Mouse (Mus musculus): ENCODE data around the gene Tars. TPM values are rescaled to one million over a fixed set of nuclear protein-coding genes. Genes with fewer than 3 reads are reported as not detected.

Tars gene
- polyA plus RNA-seq, 1 experiment from 2014 or later: 55.3 TPM

- ATAC-seq: no peak
- Histone ChIP-seq H3K27me3 (no peaks in the 10 kb centered on the region), H3K4me3 (no peak overlapping the region), H3K9ac (no peak overlapping the region), H3K27ac (no peak overlapping the region), H3K4me1 (peaks cover 7% of the 10 kb centered on the region), H3K4me2 (no peak overlapping the region), H3K36me3 (ENCODE audit: poor library complexity, severe bottlenecking) (peaks cover 85% of the 10 kb centered on the region), H3K9me3 (replicated peaks) (no peaks in the 10 kb centered on the region)
- 94% methylated on average over 16 of the region's 16 CpGs for WGBS
Measured at GRCm38 (mm10) chr15:11392903-11393302, 6.6 kb downstream of the Tars start.

DNA sequence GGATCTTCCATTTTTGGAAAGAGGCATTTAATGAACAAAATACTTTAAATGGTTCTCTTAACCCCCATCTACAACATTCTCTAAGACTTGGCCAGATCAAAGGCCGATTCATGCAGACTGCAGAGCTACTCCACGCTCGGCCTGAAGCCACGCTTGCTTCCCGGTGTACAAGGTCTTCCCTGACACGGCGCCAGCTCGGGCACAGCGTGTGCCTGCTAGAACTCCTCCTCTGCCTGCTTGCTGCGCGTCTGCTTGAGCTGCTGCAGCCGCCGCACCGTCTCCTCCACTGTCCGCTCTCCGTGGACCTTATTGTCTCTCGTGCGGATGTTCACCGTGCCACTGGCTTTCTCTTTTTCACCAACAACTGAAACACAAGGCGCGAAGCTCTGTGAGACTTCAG lies 15.7 kb downstream of the Tars start:
- peaks cover 62% of the 10 kb centered on the region for H3K36me3 ChIP-seq (ENCODE audit: poor library complexity, severe bottlenecking)
- 96% methylated on average over 21 of the region's 21 CpGs for WGBS

GRCm38 (mm10) chr15:11382585-11382984 lies 16.9 kb downstream of the Tars start:
- Histone ChIP-seq H3K4me1 (no peaks in the 10 kb centered on the region), H3K27ac (no peak overlapping the region), H3K36me3 (ENCODE audit: poor library complexity, severe bottlenecking) (peaks cover 49% of the 10 kb centered on the region), H3K9ac (no peak overlapping the region), H3K27me3 (no peaks in the 10 kb centered on the region), H3K9me3 (replicated peaks) (no peaks in the 10 kb centered on the region), H3K4me3 (no peak overlapping the region), H3K4me2 (no peak overlapping the region)
- ATAC-seq: no peak
- WGBS: 81% methylated on average over 12 of the region's 12 CpGs

More for the DNA sequence above, 15.7 kb downstream of the Tars start:
- no peak for ATAC-seq
- Histone ChIP-seq H3K4me1 (no peaks in the 10 kb centered on the region), H3K4me3 (no peak overlapping the region), H3K27ac (no peak overlapping the region), H3K9ac (no peak overlapping the region), H3K27me3 (no peaks in the 10 kb centered on the region), H3K4me2 (no peak overlapping the region), H3K9me3 (replicated peaks) (no peaks in the 10 kb centered on the region)

DNA sequence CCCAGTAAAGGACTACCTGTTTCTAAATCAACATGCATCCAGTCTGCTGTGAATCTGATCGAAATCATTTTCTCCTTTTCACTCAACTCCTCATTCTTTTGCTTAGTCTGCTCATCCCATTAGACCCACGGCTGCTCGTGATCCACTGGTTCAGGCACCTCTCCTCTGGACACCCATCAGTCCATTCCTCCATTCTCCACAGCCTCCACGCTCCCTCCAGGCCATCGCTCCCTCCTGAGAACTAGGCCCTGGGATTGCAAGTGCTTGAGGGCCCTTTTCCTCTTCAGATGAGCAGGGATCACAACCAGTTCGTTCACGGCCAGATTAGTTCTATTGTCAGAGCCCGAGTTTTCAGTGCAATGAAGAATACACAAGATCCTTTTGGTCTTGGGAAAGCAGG lies 18.8 kb downstream of the Tars start:
- H3K9ac ChIP-seq: no peak overlapping the region
- no peaks in the 10 kb centered on the region for H3K27me3 ChIP-seq
- no peak overlapping the region for H3K4me2 ChIP-seq
- peaks cover 30% of the 10 kb centered on the region for H3K36me3 ChIP-seq (ENCODE audit: poor library complexity, severe bottlenecking)
- ATAC-seq: peak; percentile 36; the same call in 1 of the 2 replicates
- no peak overlapping the region for H3K4me3 ChIP-seq
- H3K4me1 ChIP-seq: no peaks in the 10 kb centered on the region
- H3K27ac ChIP-seq: no peak overlapping the region
- no peaks in the 10 kb centered on the region for H3K9me3 ChIP-seq (replicated peaks)
- WGBS: 82% methylated on average over 8 of the region's 8 CpGs

DNA sequence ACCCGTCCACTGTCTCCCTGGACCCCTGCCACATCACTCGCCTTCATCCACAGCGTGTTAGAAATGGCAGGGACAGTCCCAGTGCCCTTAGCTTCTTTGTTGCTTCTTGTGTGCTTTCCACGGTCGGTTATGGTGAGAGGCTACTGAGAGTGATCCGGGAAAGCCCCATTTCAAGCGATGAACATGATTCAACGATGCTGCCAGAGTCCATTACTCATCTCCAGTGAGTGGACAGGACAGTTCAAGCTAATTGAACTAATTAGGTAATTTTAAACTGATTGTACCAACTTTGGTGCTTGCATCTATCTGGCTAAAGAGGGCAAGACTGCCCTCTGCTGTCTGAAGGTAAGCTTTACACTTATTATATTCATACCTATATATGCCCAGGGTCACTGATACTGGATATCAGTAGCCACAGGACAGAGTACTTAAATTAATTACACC lies 19.4 kb downstream of the Tars start:
- no peaks in the 10 kb centered on the region for H3K27me3 ChIP-seq
- H3K27ac ChIP-seq: no peak overlapping the region
- H3K9me3 ChIP-seq (replicated peaks): no peaks in the 10 kb centered on the region
- no peak overlapping the region for H3K9ac ChIP-seq
- no peak overlapping the region for H3K4me2 ChIP-seq
- H3K4me3 ChIP-seq: no peak overlapping the region
- 50% methylated on average over 8 of the region's 8 CpGs for WGBS
- H3K4me1 ChIP-seq: no peaks in the 10 kb centered on the region
- peaks cover 25% of the 10 kb centered on the region for H3K36me3 ChIP-seq (ENCODE audit: poor library complexity, severe bottlenecking)
- ATAC-seq: peak; percentile 62

DNA sequence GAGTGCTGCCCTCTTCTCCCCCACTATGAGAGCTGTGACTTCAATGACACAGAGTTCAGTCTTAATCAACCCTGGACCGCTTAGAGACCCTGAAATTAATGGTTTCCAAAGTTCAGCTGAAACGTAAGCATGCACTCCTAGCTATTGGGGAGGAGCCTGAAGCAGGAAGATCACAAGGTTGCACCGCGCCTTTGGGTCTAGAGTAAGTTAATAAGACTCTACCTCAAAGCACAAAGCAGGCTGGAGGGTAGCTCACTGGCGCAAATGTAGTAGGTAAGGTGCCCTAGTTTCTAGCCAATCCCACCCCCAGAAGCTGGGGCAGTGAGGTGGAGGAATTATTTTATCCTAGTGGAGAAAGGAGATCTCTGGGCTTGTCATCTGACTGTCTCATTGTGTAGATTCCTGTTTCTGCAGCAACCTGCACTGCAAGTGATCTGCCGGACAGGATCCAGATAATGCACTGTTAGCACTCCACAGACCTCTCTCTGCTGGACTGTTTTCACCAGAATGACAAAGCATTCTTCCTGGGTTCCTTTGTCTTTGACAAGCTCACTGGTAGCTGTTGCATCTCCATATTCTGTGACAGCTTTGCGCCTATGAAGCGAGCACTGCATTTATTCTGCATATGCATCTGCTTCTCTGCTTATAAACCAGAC lies 19.9 kb downstream of the Tars start:
- WGBS: 89% methylated on average over 8 of the region's 8 CpGs
- Histone ChIP-seq H3K27ac (no peak overlapping the region), H3K4me1 (no peaks in the 10 kb centered on the region), H3K9me3 (replicated peaks) (no peaks in the 10 kb centered on the region), H3K9ac (no peak overlapping the region), H3K4me3 (no peak overlapping the region), H3K36me3 (ENCODE audit: poor library complexity, severe bottlenecking) (peaks cover 19% of the 10 kb centered on the region), H3K27me3 (no peaks in the 10 kb centered on the region), H3K4me2 (no peak overlapping the region)
- no peak for ATAC-seq

DNA sequence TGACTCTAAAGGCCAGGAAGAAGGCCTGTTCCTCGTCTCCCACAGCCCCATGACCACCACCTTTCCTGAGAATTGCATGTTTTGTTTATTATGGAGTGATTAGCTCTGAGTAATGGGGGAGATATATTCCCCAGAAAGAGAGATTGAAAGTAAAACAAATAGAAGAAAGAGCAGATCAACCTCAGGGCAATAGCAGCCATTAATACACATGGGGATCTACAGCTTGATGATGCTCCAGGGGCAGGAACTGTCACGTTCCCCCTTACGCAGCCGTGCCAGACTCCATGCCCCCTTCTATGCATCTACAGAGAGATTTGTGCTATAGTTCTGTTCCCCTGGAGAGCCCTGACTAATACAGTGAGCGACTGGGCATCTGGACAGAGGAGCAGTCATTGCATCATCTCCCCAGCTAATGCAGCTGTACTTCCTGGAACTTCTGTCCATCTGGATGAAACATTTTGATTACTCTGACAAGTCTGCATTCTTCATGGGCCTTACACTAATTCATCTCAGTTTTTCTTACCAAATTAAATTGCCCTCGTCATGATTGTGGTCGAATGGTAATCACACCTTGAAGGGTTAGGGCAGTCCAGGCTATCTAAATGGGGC lies 28.9 kb downstream of the Tars start:
- Histone ChIP-seq H3K9ac (no peak overlapping the region), H3K4me3 (no peak overlapping the region), H3K27me3 (no peaks in the 10 kb centered on the region), H3K4me1 (no peaks in the 10 kb centered on the region), H3K27ac (no peak overlapping the region), H3K36me3 (ENCODE audit: poor library complexity, severe bottlenecking) (no peaks in the 10 kb centered on the region), H3K4me2 (no peak overlapping the region), H3K9me3 (replicated peaks) (no peaks in the 10 kb centered on the region)
- ATAC-seq: no peak
- 87% methylated on average over 7 of the region's 7 CpGs for WGBS

DNA sequence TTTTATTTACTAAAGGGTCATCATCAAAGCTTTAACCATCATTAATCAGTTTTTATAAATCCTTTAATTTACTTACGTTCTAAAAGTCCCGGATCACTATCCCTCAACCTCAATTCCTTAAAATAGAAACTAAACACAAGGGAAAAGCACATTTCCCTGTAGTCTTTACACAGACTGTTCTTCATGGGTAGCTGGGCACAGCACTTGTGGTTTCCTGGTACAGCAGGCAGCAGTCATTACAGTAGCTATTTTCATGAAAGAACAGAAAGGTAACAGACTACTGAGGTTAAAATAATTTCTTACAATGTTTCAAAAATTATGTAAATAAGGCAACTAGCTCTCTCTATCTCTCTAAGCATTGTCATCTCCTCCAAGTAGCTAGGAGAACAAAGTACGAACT lies 29.9 kb downstream of the Tars start:
- Histone ChIP-seq H3K9me3 (replicated peaks) (no peaks in the 10 kb centered on the region), H3K4me1 (no peaks in the 10 kb centered on the region), H3K27me3 (no peaks in the 10 kb centered on the region), H3K9ac (no peak overlapping the region), H3K4me3 (no peak overlapping the region), H3K4me2 (no peak overlapping the region), H3K36me3 (ENCODE audit: poor library complexity, severe bottlenecking) (no peaks in the 10 kb centered on the region), H3K27ac (no peak overlapping the region)
- WGBS: 82% methylated on average over 3 of the region's 3 CpGs
- no peak for ATAC-seq

DNA sequence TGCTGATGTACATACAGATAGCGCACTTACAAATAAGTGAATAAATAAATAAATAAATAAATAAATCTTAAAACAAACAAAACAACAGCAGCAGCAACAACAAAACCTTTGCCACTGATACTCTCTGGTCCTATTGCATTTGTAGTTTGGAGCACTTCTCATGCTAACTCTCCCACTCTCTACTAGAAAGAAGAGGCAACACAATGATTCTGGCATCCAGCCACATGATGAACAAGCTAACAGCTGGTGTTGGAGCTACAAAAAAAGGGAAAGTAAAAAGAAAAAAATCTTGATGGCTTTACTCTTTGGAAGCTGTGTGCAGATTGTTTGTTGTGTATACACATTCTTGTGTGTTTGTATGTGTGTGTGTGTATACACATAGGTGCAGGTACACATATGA lies 34.7 kb downstream of the Tars start:
- Histone ChIP-seq H3K9ac (no peak overlapping the region), H3K9me3 (replicated peaks) (no peaks in the 10 kb centered on the region), H3K4me2 (no peak overlapping the region), H3K4me3 (no peak overlapping the region), H3K4me1 (no peaks in the 10 kb centered on the region), H3K27me3 (no peaks in the 10 kb centered on the region), H3K36me3 (ENCODE audit: poor library complexity, severe bottlenecking) (no peaks in the 10 kb centered on the region), H3K27ac (no peak overlapping the region)
- peak; percentile 60; the same call in 1 of the 2 replicates for ATAC-seq
- 100% methylated on average over 1 of the region's 1 CpGs for WGBS

DNA sequence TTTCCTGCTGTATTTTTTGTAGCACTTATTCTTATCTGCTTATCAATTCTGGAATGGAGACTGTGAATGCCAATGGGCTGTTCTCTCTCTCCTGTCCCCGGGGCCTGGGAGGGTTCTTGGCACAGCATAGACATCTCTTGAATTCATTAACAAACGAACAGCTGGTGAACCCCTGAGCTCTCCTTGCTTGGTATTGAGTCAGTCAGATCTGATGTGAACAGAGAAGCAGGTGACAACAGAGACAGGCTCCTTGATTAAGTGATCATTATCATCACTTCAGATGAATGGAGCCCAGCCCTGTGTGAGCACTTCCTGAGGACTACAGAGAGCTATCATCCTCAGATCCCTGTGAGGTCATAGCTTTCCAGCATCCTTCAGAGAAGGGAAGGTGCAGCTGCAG lies 35.4 kb downstream of the Tars start:
- no peaks in the 10 kb centered on the region for H3K4me1 ChIP-seq
- no peaks in the 10 kb centered on the region for H3K27me3 ChIP-seq
- H3K4me3 ChIP-seq: no peak overlapping the region
- no peaks in the 10 kb centered on the region for H3K36me3 ChIP-seq (ENCODE audit: poor library complexity, severe bottlenecking)
- H3K9me3 ChIP-seq (replicated peaks): no peaks in the 10 kb centered on the region
- WGBS: 39% methylated on average over 2 of the region's 2 CpGs
- peak; percentile 76 for ATAC-seq
- no peak overlapping the region for H3K27ac ChIP-seq
- no peak overlapping the region for H3K9ac ChIP-seq
- H3K4me2 ChIP-seq: no peak overlapping the region

GRCm38 (mm10) chr15:11361824-11362223 lies 37.6 kb downstream of the Tars start:
- Histone ChIP-seq H3K9ac (no peak overlapping the region), H3K27me3 (no peaks in the 10 kb centered on the region), H3K9me3 (replicated peaks) (no peaks in the 10 kb centered on the region), H3K27ac (no peak overlapping the region), H3K4me2 (no peak overlapping the region), H3K36me3 (ENCODE audit: poor library complexity, severe bottlenecking) (no peaks in the 10 kb centered on the region), H3K4me3 (no peak overlapping the region), H3K4me1 (no peaks in the 10 kb centered on the region)
- ATAC-seq: no peak
- WGBS: 87% methylated on average over 5 of the region's 5 CpGs

DNA sequence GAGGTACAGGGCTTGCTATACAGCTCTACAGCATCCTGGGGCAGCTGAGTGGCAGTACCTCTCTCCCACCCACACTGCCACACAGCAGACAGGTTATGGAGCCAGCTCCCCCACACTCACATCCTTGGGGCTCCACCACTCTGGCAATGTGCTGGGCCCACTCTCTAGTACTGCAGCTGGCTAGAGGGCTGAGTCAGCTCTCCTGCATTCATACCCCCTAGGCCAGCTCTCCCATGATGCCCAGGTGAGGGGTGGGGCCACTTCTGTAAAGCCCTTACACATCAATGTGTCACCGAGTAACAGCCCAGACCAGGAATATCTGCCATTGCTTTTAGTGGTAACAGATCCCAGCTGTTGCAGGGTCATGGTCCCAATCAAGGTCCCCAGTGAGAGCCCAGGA lies 38.6 kb downstream of the Tars start:
- Histone ChIP-seq H3K27ac (no peak overlapping the region), H3K27me3 (no peaks in the 10 kb centered on the region), H3K36me3 (ENCODE audit: poor library complexity, severe bottlenecking) (no peaks in the 10 kb centered on the region), H3K9me3 (replicated peaks) (no peaks in the 10 kb centered on the region), H3K4me1 (no peaks in the 10 kb centered on the region), H3K9ac (no peak overlapping the region), H3K4me2 (no peak overlapping the region), H3K4me3 (no peak overlapping the region)
- WGBS: 91% methylated on average over 1 of the region's 1 CpGs
- no peak for ATAC-seq

GRCm38 (mm10) chr15:11357501-11357900 lies 42.0 kb downstream of the Tars start:
- H3K4me3 ChIP-seq: no peak overlapping the region
- H3K9me3 ChIP-seq (replicated peaks): no peaks in the 10 kb centered on the region
- no peaks in the 10 kb centered on the region for H3K27me3 ChIP-seq
- 94% methylated on average over 2 of the region's 2 CpGs for WGBS
- ATAC-seq: no peak
- H3K9ac ChIP-seq: no peak overlapping the region
- H3K4me1 ChIP-seq: no peaks in the 10 kb centered on the region
- H3K36me3 ChIP-seq (ENCODE audit: poor library complexity, severe bottlenecking): no peaks in the 10 kb centered on the region
- no peak overlapping the region for H3K27ac ChIP-seq
- H3K4me2 ChIP-seq: no peak overlapping the region

All from forebrain, embryonic 13.5 days (tissue).